Mouse (Mus musculus): ENCODE measurements at regions not wholly inside any gene's neighbourhood (a gene's known extent, or its start where the extent isn't known, plus 50 kb on each side); places are given as distances from the start of the nearest gene placed in this dataset.

DNA sequence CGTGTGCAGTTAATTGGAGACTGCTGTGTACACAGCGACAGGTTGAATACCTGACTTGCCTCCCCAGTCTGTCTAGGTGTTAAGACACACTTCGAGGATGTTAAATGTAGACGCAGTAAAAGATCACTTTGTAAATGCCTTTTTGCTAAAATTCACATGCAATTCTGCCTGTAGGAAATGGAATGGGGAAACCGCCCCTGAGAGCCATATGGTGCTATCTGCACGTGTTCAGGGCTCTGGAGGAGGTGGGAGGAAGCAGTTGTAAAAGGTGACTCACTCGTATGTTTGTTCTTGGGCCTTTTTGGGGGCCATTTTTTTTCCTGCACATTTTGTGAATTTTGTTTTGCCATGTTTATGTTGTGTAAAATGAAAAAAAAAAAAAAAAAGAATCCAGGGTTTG lies 159.6 kb upstream of the Gjb5 start:
- DNase-seq (ENCODE audit: low spot score) = no peak

DNA sequence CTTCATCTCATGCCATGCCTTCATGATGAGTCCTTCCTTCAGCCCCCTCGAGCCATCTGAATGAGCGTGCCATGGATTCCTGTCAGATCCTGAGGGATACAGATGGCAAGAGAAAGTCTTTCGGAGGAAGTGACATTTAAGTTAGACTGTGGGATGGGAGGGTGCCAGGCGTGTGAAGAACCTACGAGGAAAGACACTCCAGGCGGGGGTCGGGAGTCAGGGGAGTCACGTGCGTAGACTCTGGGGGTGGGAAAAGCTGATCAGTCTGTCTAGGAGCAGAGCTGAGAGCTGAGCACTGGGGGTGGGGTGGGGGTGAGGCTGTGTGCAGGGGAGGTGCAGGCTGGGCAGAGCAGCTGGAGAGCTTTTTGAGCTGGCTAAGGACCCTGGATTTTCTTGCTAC lies 152.0 kb upstream of the Gjb5 start:
- no peak for DNase-seq (ENCODE audit: low spot score)

DNA sequence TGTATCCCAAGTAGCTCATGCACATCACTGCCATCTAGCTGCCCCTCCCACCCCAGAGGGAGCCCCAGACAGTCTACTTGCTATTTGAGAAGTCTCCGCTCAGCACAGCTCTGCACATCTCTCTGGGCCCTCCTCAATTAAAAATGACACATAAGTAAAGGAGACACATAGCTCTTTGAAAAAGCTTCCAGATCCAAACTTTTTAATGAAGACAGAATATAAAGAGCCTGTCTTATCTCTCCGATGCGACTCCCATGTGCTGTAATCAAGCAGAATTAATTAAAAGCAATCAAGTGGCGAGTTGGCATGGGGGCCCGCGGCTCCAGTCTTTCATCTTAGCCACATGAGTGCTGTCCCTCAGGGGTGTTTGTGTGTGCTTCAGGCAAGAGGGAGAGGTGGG lies 144.6 kb upstream of the Gjb5 start:
- DNase-seq (ENCODE audit: low spot score) = no peak

DNA sequence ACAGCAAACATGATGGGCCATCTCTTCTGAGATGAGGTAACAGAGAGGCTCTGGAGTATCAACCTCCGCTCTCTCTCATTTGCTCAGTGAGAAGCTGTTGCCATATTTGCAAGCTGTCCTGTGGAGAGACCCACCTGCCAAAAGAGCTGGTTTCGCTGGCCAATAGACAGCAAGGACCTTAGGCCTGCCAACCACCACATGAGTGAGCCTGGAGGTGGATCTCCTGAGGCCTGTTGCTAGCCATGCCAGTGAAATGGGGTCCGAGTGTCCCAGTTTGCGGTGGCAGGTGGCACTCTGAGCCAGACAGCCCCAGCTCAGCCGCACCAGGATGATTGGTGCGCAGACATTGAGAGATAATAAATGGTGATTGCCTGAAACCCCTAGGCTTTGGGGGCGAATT lies 143.9 kb upstream of the Gjb5 start:
- DNase-seq (ENCODE audit: low spot score) = no peak

DNA sequence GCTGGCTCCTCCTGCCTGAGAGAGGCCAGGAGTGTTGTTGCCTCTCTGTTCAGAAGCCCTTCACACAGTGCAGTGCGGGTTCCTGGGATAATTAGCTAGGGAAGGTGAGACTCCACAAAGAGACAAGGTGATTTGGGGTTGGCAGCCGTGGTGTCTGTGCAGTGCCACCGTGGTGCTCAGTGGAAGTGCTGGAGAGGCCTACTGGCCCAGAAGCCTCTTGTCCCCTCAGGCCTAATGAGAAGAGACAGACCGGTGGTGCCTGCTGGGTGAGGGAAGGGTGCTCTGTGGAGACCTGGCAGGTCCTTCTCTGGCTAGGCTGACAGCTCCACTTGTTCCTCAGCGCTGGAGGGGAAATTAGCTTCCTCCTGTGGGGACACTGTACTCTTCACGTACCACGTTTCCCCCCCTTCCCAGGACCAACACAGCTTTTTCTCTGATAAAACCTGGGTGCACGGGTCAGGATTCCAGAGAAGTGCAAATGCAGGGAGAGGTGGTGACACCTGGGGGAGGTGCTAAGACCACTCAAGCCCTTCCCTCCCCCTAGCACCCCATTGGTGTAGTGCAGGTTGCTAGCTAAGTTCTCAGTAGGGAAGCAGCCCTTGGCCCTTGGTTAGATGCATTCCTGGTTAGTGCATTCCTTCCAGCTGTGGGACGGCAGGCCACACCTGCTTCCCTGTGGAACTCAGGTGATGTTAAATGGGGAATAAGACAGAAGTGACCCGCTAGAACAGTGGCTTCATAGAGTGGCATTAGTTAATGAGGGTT lies 129.2 kb upstream of the Gjb5 start:
- no peak for DNase-seq (ENCODE audit: low spot score)

DNA sequence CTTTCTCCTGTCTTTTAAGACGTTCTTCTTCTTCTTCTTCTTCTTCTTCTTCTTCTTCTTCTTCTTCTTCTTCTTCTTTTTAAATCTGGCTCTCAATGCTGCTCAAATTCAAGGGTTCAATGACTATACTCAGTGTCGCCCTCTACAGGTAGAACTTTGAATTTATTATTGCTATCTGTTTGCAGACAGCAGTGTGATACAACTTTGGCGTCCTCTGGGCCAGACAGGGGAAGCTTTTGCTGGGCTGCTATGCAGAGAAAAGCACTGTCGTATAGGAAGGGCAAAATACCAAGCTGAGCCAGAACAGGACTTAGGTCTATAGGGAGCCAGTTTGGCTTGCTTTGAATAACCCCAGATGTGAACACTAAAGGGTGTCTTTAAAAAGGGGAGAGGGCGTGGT lies 127.3 kb upstream of the Gjb5 start:
- no peak for DNase-seq (ENCODE audit: low spot score)

DNA sequence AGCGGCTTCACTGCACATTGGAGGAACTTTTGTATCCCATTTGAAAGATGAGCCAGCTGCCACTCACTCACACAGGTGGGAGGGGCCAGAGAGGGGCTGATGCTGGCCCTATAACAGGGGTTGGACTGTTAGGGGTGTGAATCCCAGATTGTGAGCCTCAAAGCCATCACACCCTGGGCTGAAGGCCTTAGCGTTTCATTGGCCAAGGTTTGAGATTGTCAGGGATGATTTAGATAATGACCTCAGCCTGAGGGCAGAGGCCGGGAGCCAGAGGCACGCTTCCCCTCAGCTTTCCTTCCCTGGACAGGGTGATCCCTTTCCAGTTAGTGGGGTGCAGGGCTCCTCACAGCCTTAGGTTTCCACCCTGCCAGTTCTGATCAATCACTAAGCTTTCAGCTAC lies 124.5 kb upstream of the Gjb5 start:
- no peak for DNase-seq (ENCODE audit: low spot score)

DNA sequence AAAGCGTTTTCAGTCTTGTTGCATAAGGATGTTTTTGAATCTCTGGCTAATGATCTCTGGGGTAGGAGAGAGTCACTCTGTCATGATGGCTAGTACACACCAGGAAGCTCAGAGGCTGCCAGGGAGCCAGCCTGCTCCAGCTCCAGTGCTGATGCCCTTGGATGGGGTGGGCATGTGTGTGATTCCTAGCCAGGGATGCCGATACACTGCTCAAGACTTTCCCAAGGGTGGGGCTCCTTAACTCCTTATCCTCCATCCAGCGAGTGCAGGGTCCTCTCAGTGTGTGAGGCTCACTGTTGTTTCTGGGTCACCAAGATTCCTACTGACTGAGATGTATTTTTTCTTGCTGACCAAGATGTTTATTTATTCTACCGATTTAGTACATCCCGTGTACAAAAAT lies 122.4 kb upstream of the Gjb5 start:
- no peak for DNase-seq (ENCODE audit: low spot score)

DNA sequence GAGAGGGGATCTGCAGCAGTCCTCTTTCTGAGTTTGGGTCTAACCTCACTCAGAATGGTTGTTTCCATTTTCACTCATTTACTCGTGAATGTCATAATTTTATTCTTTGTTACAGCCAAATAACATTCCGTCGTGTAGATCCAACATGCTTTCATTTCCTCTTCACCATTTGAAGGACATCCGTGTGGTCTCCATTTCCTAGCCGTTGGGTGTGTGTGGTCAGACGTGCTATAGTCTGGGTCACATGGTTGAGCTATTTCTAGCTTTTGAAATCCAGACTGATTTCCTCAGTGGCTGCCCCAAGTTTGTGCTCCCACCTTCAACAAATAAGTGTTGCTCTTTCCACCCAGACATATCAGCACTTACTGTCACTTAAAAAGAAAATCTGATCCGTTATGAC lies 111.9 kb upstream of the Gjb5 start:
- no peak for DNase-seq (ENCODE audit: low spot score)

DNA sequence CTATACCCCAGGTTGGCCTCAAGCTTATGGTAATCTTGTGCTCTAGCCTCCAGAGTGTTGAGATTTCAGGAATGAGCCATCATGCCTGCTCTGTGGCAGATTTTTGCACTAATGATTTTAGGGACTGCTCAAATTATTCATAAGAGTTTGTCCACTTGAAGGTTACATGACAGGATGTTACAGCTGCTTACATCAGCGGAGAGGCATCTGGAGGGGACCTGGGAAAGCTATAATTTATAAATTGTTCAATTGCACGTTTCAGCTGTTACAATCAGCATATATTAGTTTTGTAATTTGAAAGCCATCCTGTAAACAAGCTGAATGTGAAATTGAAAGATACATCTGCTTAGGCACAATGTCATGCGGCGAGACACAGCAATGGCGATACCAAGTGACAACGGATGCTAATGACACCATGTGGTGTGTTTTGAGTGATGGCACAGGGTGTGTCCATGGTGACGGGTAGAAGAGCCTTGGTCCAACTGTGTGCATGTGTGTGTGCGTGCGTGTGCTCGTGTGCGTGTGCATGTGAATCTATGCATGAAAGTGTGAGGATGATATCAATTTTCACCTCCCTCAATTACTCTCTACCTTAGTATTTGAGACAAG lies 96.6 kb upstream of the Gjb5 start:
- no peak for DNase-seq (ENCODE audit: low spot score)

DNA sequence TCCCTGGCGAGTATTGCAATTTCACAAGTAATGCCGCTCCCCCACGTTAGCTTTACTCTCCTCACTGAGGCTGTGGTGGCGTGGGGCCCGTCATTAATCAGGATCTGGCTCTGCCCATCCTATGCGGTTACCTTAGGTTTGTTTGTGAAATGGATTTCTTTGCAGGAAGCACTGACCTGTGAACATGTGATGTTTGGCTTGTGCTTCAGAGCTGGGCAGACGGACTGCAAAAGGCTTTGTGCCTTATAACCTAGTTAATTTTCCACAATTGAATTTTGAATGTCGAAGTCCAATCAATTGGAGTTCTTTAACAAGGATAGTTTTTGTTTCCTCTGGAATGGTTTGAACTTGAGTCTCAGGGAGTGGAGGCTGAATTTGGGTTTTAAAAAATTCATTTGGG lies 94.1 kb upstream of the Gjb5 start:
- no peak for DNase-seq (ENCODE audit: low spot score)

DNA sequence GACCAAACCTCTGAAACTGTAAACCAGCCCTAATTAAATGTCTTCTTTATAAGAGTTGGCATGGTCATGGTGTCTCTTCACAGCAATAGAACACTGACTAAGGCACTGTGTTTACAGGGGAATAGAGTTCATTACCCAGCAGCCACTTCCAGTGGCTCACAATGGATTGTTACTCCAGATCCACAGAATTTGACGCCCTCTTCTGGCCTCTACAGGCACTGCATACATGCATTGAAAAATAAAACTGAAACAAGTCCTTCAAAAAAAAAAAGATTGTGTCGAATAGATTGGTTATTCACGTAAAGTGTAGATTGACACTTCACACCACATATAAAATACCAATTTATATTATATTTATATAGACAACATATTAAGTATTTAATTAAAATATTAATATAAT lies 87.3 kb upstream of the Gjb5 start:
- DNase-seq (ENCODE audit: low spot score) = no peak

DNA sequence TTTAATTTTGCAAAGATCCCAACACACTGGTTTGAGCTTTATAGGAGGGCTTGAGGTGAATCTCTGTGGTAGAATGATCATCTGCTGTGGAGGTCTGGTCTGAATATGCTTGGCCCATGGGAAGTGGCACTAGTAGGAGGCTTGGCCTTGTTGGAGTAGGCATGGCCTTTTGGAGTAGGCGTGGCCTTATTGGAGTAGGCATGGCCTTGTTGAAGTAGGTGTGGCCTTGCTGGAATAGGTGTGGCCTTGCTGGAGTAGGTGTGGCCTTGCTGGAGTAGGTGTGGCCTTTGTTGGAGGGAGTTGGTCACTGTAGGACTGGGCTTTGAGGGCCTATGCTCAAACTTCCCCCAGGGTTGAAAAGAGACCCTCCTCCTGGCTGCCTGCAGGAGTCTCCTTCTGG lies 86.1 kb upstream of the Gjb5 start:
- no peak for DNase-seq (ENCODE audit: low spot score)

DNA sequence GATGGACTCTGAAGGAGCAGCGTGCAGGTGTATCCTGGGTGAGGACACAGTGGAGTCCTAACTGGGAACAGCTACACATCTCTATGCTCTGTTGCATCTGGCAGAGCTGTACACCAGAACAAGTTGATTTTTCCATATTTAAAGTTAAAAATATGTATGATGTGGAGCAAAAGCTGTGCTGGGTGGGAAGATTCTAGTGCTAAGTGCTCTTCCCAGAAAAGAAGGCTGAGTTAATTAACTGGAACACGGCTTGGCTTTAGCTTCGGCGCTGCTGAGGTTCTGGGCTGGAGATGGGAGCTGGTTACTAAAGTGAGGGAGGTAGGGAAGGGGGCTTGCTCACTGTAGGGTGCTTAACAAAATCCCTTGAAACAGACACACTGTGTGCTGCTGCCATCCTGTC lies 84.0 kb upstream of the Gjb5 start:
- DNase-seq (ENCODE audit: low spot score) = no peak

DNA sequence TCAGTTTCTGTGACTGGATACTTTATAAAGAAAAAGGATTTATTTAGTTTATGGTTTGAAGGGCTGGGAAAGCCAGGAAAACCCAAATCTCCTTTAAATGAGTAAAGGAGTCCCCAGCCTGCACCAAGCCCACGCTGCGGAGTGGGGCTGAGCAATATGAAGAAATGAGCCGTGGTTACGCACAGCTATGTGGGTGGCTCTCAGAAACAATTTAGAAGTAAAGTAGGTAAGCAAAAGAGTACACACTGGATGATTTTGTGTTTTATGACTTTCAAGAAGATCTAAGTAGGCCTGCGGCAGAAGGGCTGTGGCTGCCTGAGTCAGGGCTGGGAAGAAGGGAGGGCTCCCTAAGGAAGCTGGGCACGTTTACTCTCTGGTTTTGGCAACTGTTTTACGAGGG lies 82.6 kb upstream of the Gjb5 start:
- DNase-seq (ENCODE audit: low spot score) = no peak

DNA sequence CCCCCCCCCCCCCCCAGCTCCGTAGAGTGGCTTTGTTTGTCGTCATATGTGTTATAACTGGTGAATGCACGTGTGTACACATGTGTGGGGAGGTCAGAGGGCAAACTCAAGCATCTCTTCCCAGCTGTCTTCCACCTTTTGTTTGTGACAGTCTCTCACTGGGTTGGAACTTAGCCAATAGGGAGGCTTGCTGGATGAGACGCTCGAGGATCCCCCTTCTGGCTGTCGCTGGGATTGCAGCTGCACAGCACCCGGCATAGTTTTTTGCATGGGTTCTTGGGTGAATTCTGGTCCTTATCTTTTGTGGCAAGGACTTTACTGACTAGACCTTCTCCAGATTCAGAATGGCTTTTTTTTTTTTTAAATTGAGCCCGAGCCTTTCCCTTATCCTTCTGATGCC lies 77.1 kb upstream of the Gjb5 start:
- DNase-seq (ENCODE audit: low spot score) = peak; percentile 45

DNA sequence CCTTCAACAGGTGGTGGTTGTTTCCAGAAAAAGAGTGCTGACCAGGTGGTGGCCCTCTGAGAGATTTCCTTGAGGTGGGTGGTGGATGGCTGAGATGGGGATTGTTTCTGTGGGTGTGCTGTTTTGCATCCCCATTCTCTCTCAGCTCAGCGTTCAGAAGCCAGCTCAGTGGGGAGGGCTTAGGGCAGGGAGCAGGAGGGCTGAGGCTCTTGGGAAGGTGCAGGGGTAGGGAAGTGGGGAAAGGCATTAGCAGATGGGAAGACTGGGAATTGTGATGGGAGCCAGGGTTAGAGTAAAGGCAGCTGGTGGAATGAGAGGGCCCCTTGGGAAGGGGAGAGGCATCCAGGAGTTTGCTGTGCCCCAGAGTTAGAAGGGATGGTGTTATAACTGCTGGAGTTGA lies 72.3 kb upstream of the Gjb5 start:
- no peak for DNase-seq (ENCODE audit: low spot score)

DNA sequence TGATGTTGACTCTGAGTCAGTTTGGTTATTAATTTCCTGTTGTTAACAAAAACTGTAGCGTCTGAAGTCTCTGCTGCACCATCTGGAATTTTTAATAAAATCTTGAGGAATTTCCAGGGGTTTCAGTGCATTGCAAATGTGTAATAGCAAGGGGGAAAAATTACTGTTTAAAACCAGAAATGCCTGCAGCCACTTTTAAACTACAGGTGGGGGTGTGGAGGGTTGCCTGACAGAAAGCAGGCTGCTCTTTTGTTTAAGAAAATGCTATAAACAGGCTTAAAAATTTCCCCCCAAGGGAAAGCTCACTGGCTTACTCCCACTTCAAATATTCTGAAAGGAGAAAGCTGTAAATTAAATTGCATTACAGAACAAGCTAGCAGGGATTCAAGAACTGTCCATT lies 71.8 kb upstream of the Gjb5 start:
- no peak for DNase-seq (ENCODE audit: low spot score)

DNA sequence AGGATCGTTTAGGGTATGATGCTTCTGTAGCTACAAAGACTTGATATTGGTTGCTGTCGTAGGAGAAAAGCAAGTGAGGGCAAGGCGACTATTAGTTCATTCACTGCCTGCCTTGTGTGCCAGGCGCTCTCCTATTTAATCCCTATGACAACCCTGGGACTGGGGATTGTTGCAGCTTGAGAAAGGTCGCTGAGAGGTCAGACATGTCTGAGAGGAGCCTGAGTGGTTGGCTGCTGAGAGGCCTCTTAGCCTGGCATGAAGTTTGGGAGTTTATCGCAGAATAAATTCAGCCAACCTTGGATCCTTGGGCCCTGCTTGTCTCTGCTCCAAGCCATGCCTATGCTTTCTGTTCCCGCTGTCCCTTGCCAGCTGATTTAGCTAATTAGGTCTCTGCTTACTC lies 65.9 kb upstream of the Gjb5 start:
- no peak for DNase-seq (ENCODE audit: low spot score)

DNA sequence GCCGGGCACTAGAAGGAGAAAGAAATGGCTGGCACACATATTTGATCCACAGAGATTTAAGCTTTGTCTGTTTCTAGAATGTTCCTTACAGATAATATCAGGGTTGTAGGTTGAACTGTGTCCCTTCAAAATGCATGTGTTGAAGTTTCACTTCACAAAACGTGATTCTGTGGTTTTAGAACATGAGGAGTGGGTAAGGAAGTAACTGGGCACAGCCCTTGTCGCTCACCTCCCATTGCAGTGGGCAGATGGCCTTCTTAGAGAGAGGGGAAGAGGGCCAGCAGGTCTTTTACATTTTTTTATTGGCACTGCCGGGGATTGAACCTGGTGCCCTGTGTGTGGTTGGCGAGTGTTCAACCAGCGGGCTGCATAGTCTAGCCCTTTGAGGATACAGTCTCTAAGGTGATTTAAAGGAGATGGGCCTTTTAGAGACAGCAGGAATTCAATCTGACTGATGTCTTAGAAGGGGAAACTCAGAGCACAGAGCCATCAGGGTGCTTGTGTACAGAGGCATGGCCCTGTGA lies 64.0 kb upstream of the Gjb5 start:
- no peak for DNase-seq (ENCODE audit: low spot score)

DNA sequence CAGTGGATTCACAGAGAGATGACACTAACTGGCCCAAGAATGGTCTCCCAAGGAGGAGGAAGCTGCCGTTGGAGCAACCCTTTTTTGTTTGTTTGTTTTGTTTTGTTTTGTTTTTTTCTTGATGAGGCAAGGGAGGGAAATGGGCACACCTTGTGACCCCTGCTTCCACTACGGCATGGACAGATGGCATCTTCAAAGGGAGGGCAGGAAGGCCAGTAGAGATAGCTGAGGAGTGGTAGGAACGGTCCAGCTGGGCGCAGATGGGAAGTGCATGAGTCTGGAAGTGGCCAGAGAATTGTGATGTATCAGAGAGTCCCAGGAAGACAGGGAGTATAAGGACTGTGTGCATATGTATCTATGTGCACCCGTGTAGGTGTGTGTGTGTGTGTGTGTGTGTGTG lies 63.1 kb upstream of the Gjb5 start:
- no peak for DNase-seq (ENCODE audit: low spot score)

DNA sequence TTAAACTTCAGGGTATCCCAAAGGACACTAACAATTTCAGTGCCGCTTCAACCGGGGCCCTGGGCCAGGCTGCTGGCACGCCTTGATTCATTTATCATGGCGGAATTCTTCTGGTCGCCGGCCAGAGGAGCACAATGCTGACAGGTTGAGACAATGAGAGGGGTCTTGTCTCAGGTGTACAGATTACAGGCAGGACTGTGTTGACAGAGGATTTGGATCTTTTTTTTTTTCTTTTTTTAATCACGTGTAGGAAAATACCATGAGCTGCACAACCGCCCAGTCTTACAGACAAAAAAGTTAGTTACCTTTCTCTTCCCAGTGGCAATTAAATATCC lies 61.8 kb upstream of the Gjb5 start:
- no peak for DNase-seq (ENCODE audit: low spot score)

DNA sequence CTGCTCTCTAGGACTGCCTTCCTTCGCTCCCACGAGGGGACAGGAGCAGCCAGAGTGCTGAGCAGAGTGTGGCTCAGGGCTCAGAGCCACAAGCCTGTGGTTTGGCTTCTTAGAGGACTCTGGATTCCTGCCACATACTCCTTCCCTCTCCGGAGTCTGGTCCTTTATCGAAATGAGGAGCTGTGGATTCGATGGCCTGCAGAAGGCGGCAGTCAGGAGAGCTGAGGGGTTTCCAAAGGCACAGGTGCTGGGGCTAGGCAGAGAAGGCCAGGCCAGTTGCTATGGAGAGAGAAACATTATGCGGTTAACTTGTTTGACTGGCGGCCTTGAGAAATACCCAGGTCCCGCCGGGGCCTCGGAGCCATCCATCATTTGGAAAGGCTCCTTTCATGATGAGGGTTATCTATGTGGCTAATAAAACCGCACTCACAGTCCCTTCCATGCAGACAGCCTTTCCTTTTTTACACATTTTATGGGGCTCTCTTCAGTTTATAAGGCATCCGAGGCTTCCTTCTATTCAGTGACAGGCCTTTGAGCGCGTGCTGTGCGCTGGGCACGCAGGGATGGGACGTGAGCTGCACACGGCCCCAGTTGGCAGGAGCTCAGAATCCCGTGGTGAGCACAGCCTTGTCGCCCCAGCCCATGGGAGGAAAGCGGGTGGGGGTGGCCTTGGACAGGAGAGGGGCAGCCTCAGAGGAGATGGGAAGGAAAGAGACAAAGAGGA lies 61.2 kb upstream of the Gjb5 start:
- DNase-seq (ENCODE audit: low spot score) = peak; percentile 38

DNA sequence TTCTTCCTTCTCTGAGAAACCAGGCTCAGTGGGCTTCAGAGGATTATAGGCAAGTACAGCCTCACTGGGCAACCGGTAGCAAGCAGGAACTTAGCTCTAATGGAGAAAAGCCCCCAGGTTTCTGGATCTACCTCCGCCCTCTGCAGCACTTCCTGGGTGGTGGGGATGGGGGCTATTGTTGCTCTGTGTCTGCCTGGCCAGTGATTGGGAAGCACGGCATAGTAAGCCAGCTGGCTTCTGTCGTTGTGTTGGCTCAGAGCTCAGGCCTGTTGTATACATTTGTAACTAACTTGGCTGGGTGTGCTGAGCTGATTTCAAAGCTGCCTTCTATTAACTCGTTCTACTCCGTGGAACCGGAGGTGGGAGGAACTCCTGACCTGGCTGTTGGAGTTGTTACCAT lies 58.9 kb upstream of the Gjb5 start:
- peak; percentile 8 for DNase-seq (ENCODE audit: low spot score)
